Mouse (Mus musculus): Measurements from ENCODE around the gene Camta1. TPM values are rescaled to one million over a fixed set of nuclear protein-coding genes. Genes with fewer than 3 reads are reported as not detected.

The Camta1 gene
- polyA plus RNA-seq, 1 experiment from 2014 or later = 86.8 TPM

GRCm38 (mm10) chr4:150996797-150997196, 864.9 kb downstream of the Camta1 start, which contains the start of gene Uts2:
Gene Uts2 (plus strand): TSS chr4:150997097.
- H3K36me3 ChIP-seq (ENCODE audit: control insufficient read depth, insufficient read depth, low read length) = no peaks in the 10 kb centered on the region
- 88% methylated on average over 7 of the region's 7 CpGs for WGBS
- ATAC-seq (ENCODE audit: insufficient number of reproducible peaks, insufficient read depth, low FRiP score, low read depth) = no peak
- H3K9ac ChIP-seq (replicated peaks; ENCODE audit: low read depth, low read length) = no peak within 1 kb of the TSS
- no peak within 1 kb of the TSS for H3K4me3 ChIP-seq (ENCODE audit: low read depth, low read length)
- H3K4me2 ChIP-seq (replicated peaks; ENCODE audit: low read depth, low read length) = no peak within 1 kb of the TSS
- no peaks in the 10 kb centered on the region for H3K9me3 ChIP-seq (ENCODE audit: control insufficient read depth, low read depth, low read length)
- no peak within 1 kb of the TSS for H3K27ac ChIP-seq (ENCODE audit: low read length)
- H3K27me3 ChIP-seq (ENCODE audit: control insufficient read depth, insufficient read depth, low read length) = no peaks in the 10 kb centered on the region
- H3K4me1 ChIP-seq (ENCODE audit: control insufficient read depth, insufficient read depth, low read length) = no peaks in the 10 kb centered on the region

- Histone ChIP-seq H3K27ac (ENCODE audit: low read length) (no peak overlapping the region), H3K36me3 (ENCODE audit: control insufficient read depth, insufficient read depth, low read length) (no peaks in the 10 kb centered on the region), H3K4me2 (replicated peaks; ENCODE audit: low read depth, low read length) (no peak overlapping the region), H3K4me1 (ENCODE audit: control insufficient read depth, insufficient read depth, low read length) (no peaks in the 10 kb centered on the region), H3K9me3 (ENCODE audit: control insufficient read depth, low read depth, low read length) (no peaks in the 10 kb centered on the region; the same call in 1 of the 2 replicates), H3K27me3 (ENCODE audit: control insufficient read depth, insufficient read depth, low read length) (no peaks in the 10 kb centered on the region), H3K9ac (replicated peaks; ENCODE audit: low read depth, low read length) (no peak overlapping the region), H3K4me3 (ENCODE audit: low read depth, low read length) (no peak overlapping the region)
- no peak for ATAC-seq (ENCODE audit: insufficient number of reproducible peaks, insufficient read depth, low FRiP score, low read depth)
- WGBS = 43% methylated on average over 6 of the region's 6 CpGs
Observed at GRCm38 (mm10) chr4:150990148-150990547, 871.5 kb downstream of the Camta1 start.

GRCm38 (mm10) chr4:150980153-150980552, 881.5 kb downstream of the Camta1 start:
- Histone ChIP-seq H3K9me3 (ENCODE audit: control insufficient read depth, low read depth, low read length) (no peaks in the 10 kb centered on the region), H3K4me1 (ENCODE audit: control insufficient read depth, insufficient read depth, low read length) (no peaks in the 10 kb centered on the region), H3K4me3 (ENCODE audit: low read depth, low read length) (no peak overlapping the region), H3K36me3 (ENCODE audit: control insufficient read depth, insufficient read depth, low read length) (no peaks in the 10 kb centered on the region), H3K27me3 (ENCODE audit: control insufficient read depth, insufficient read depth, low read length) (no peaks in the 10 kb centered on the region), H3K9ac (replicated peaks; ENCODE audit: low read depth, low read length) (no peak overlapping the region), H3K4me2 (replicated peaks; ENCODE audit: low read depth, low read length) (no peak overlapping the region), H3K27ac (ENCODE audit: low read length) (no peak overlapping the region)
- 88% methylated on average over 5 of the region's 5 CpGs for WGBS
- no peak for ATAC-seq (ENCODE audit: insufficient number of reproducible peaks, insufficient read depth, low FRiP score, low read depth)

- Histone ChIP-seq H3K4me3 (ENCODE audit: low read depth, low read length) (no peak overlapping the region), H3K9me3 (ENCODE audit: control insufficient read depth, low read depth, low read length) (no peaks in the 10 kb centered on the region), H3K9ac (replicated peaks; ENCODE audit: low read depth, low read length) (no peak overlapping the region), H3K36me3 (ENCODE audit: control insufficient read depth, insufficient read depth, low read length) (no peaks in the 10 kb centered on the region), H3K4me1 (ENCODE audit: control insufficient read depth, insufficient read depth, low read length) (no peaks in the 10 kb centered on the region), H3K27me3 (ENCODE audit: control insufficient read depth, insufficient read depth, low read length) (no peaks in the 10 kb centered on the region), H3K4me2 (replicated peaks; ENCODE audit: low read depth, low read length) (no peak overlapping the region), H3K27ac (ENCODE audit: low read length) (no peak overlapping the region)
- 73% methylated on average over 9 of the region's 9 CpGs for WGBS
- ATAC-seq (ENCODE audit: insufficient number of reproducible peaks, insufficient read depth, low FRiP score, low read depth) = no peak
Observed at GRCm38 (mm10) chr4:150979455-150979854, 882.2 kb downstream of the Camta1 start.

- no peak for ATAC-seq (ENCODE audit: insufficient number of reproducible peaks, insufficient read depth, low FRiP score, low read depth)
- H3K27me3 ChIP-seq (ENCODE audit: control insufficient read depth, insufficient read depth, low read length) = no peaks in the 10 kb centered on the region
- no peaks in the 10 kb centered on the region for H3K9me3 ChIP-seq (ENCODE audit: control insufficient read depth, low read depth, low read length)
- H3K4me3 ChIP-seq (ENCODE audit: low read depth, low read length) = no peak overlapping the region
- 80% methylated on average over 21 of the region's 21 CpGs for WGBS
- no peak overlapping the region for H3K4me2 ChIP-seq (replicated peaks; ENCODE audit: low read depth, low read length)
- no peak overlapping the region for H3K27ac ChIP-seq (ENCODE audit: low read length)
- H3K4me1 ChIP-seq (ENCODE audit: control insufficient read depth, insufficient read depth, low read length) = no peaks in the 10 kb centered on the region
- no peaks in the 10 kb centered on the region for H3K36me3 ChIP-seq (ENCODE audit: control insufficient read depth, insufficient read depth, low read length)
- H3K9ac ChIP-seq (replicated peaks; ENCODE audit: low read depth, low read length) = no peak overlapping the region
Observed at GRCm38 (mm10) chr4:150978156-150978910, 883.3 kb downstream of the Camta1 start.

GRCm38 (mm10) chr4:150975145-150975544, 886.5 kb downstream of the Camta1 start:
- H3K4me3 ChIP-seq (ENCODE audit: low read depth, low read length) = no peak overlapping the region
- H3K9me3 ChIP-seq (ENCODE audit: control insufficient read depth, low read depth, low read length) = no peaks in the 10 kb centered on the region
- no peaks in the 10 kb centered on the region for H3K4me1 ChIP-seq (ENCODE audit: control insufficient read depth, insufficient read depth, low read length)
- no peaks in the 10 kb centered on the region for H3K27me3 ChIP-seq (ENCODE audit: control insufficient read depth, insufficient read depth, low read length)
- ATAC-seq (ENCODE audit: insufficient number of reproducible peaks, insufficient read depth, low FRiP score, low read depth) = no peak
- no peak overlapping the region for H3K4me2 ChIP-seq (replicated peaks; ENCODE audit: low read depth, low read length)
- 18% methylated on average over 1 of the region's 1 CpGs for WGBS
- H3K27ac ChIP-seq (ENCODE audit: low read length) = no peak overlapping the region
- no peak overlapping the region for H3K9ac ChIP-seq (replicated peaks; ENCODE audit: low read depth, low read length)
- no peaks in the 10 kb centered on the region for H3K36me3 ChIP-seq (ENCODE audit: control insufficient read depth, insufficient read depth, low read length)

- Histone ChIP-seq H3K4me3 (ENCODE audit: low read depth, low read length) (no peak overlapping the region), H3K27me3 (ENCODE audit: control insufficient read depth, insufficient read depth, low read length) (no peaks in the 10 kb centered on the region), H3K27ac (ENCODE audit: low read length) (no peak overlapping the region), H3K4me1 (ENCODE audit: control insufficient read depth, insufficient read depth, low read length) (no peaks in the 10 kb centered on the region), H3K4me2 (replicated peaks; ENCODE audit: low read depth, low read length) (no peak overlapping the region), H3K36me3 (ENCODE audit: control insufficient read depth, insufficient read depth, low read length) (no peaks in the 10 kb centered on the region), H3K9ac (replicated peaks; ENCODE audit: low read depth, low read length) (no peak overlapping the region), H3K9me3 (ENCODE audit: control insufficient read depth, low read depth, low read length) (no peaks in the 10 kb centered on the region)
- WGBS = 78% methylated on average over 8 of the region's 8 CpGs
- no peak for ATAC-seq (ENCODE audit: insufficient number of reproducible peaks, insufficient read depth, low FRiP score, low read depth)
Observed at GRCm38 (mm10) chr4:150973264-150973663, 888.4 kb downstream of the Camta1 start.

GRCm38 (mm10) chr4:150968956-150969355, 892.7 kb downstream of the Camta1 start:
- Histone ChIP-seq H3K4me2 (replicated peaks; ENCODE audit: low read depth, low read length) (no peak overlapping the region), H3K27me3 (ENCODE audit: control insufficient read depth, insufficient read depth, low read length) (no peaks in the 10 kb centered on the region), H3K9me3 (ENCODE audit: control insufficient read depth, low read depth, low read length) (no peaks in the 10 kb centered on the region), H3K4me1 (ENCODE audit: control insufficient read depth, insufficient read depth, low read length) (no peaks in the 10 kb centered on the region), H3K9ac (replicated peaks; ENCODE audit: low read depth, low read length) (no peak overlapping the region), H3K4me3 (ENCODE audit: low read depth, low read length) (no peak overlapping the region), H3K36me3 (ENCODE audit: control insufficient read depth, insufficient read depth, low read length) (no peaks in the 10 kb centered on the region), H3K27ac (ENCODE audit: low read length) (no peak overlapping the region)
- 83% methylated on average over 8 of the region's 8 CpGs for WGBS
- ATAC-seq (ENCODE audit: insufficient number of reproducible peaks, insufficient read depth, low FRiP score, low read depth) = no peak

GRCm38 (mm10) chr4:150966556-150966955, 895.1 kb downstream of the Camta1 start:
- 13% methylated on average over 7 of the region's 7 CpGs for WGBS
- Histone ChIP-seq H3K9ac (replicated peaks; ENCODE audit: low read depth, low read length) (no peak overlapping the region), H3K9me3 (ENCODE audit: control insufficient read depth, low read depth, low read length) (no peaks in the 10 kb centered on the region), H3K4me1 (ENCODE audit: control insufficient read depth, insufficient read depth, low read length) (no peaks in the 10 kb centered on the region), H3K4me3 (ENCODE audit: low read depth, low read length) (no peak overlapping the region), H3K36me3 (ENCODE audit: control insufficient read depth, insufficient read depth, low read length) (no peaks in the 10 kb centered on the region), H3K27me3 (ENCODE audit: control insufficient read depth, insufficient read depth, low read length) (no peaks in the 10 kb centered on the region), H3K4me2 (replicated peaks; ENCODE audit: low read depth, low read length) (no peak overlapping the region), H3K27ac (ENCODE audit: low read length) (no peak overlapping the region)
- no peak for ATAC-seq (ENCODE audit: insufficient number of reproducible peaks, insufficient read depth, low FRiP score, low read depth)

Data from stomach, embryonic 14.5 days (tissue).